Mouse (Mus musculus) cortical plate, adult 2 months (tissue): ENCODE data around the gene Vnn1.

Source experiments
- CTCF ChIP-seq: fragments of 200-500 bp; IDR thresholded peaks from 2 replicates; pipeline ENCODE4 v1.5.1; 2011; ENCODE audit warnings: mild to moderate bottlenecking, control low read depth, low read length; ENCODE audit not compliant: insufficient read depth; ENCODE audit errors: extremely low read depth
- POLR2A ChIP-seq: fragments of 200-500 bp; IDR thresholded peaks from 2 replicates; pipeline ENCODE4 v1.6.1; 2011; ENCODE audit warnings: mild to moderate bottlenecking, low read length, control low read depth; ENCODE audit not compliant: insufficient read depth; ENCODE audit errors: extremely low read depth

- TF ChIP-seq CTCF, result no peak
- TF ChIP-seq POLR2A, result no peak
Observed at GRCm38 (mm10) chr10:23905661-23906060, 11.2 kb downstream of the Vnn1 start.
